Mouse (Mus musculus) c-Kit-negative CD71-positive TER-119-positive erythroid progenitor cells, embryonic 14.5 days (primary cell): Measurements from ENCODE around the gene Dlec1.

Experiments used
- DNase-seq: peaks from one replicate; pipeline ENCODE4 v3.0.0-alpha.2; 2013; ENCODE audit warnings: low read depth, low spot score

Dlec1 gene

GRCm38 (mm10) chr9:119142066-119142465 lies 39.8 kb downstream of the Dlec1 start:
- DNase-seq: no peak

- no peak for DNase-seq
These were observed 41.1 kb downstream of the Dlec1 start for GRCm38 (mm10) chr9:119143372-119143771.

GRCm38 (mm10) chr9:119144696-119145095 lies 42.4 kb downstream of the Dlec1 start:
- DNase-seq: no peak

GRCm38 (mm10) chr9:119145137-119145536 lies 42.9 kb downstream of the Dlec1 start:
- DNase-seq: no peak

GRCm38 (mm10) chr9:119145638-119146037 lies 43.4 kb downstream of the Dlec1 start:
- DNase-seq: no peak

GRCm38 (mm10) chr9:119146098-119146770 lies 44.0 kb downstream of the Dlec1 start:
- no peak for DNase-seq

GRCm38 (mm10) chr9:119149601-119150000 lies 47.3 kb downstream of the Dlec1 start:
- DNase-seq: no peak

GRCm38 (mm10) chr9:119151751-119152150 lies 49.5 kb downstream of the Dlec1 start:
- no peak for DNase-seq

- no peak for DNase-seq
These were observed 53.1 kb downstream of the Dlec1 start for GRCm38 (mm10) chr9:119155416-119155815.

- no peak for DNase-seq
These were observed 53.5 kb downstream of the Dlec1 start for GRCm38 (mm10) chr9:119155826-119156225.

GRCm38 (mm10) chr9:119156278-119157201 lies 54.3 kb downstream of the Dlec1 start, which contains the start of gene Acaa1b:
Acaa1b (minus strand) TSS chr9:119157093.
- no peak for DNase-seq

GRCm38 (mm10) chr9:119158861-119159260 lies 56.6 kb downstream of the Dlec1 start, which contains the start of gene Gm47289:
Gm47289 (plus strand) TSS chr9:119159161.
- DNase-seq: no peak

- DNase-seq: no peak
These were observed 58.4 kb downstream of the Dlec1 start for GRCm38 (mm10) chr9:119160689-119161088.

- DNase-seq: no peak
These were observed 62.5 kb downstream of the Dlec1 start for GRCm38 (mm10) chr9:119164743-119165142.

- no peak for DNase-seq
These were observed 63.3 kb downstream of the Dlec1 start for GRCm38 (mm10) chr9:119165548-119165947.

GRCm38 (mm10) chr9:119167608-119168007 lies 65.3 kb downstream of the Dlec1 start:
- no peak for DNase-seq

- no peak for DNase-seq
These were observed 77.0 kb downstream of the Dlec1 start for GRCm38 (mm10) chr9:119179292-119179691.

GRCm38 (mm10) chr9:119181241-119181728 lies 79.0 kb downstream of the Dlec1 start:
- DNase-seq: no peak

- peak; percentile 26 for DNase-seq
These were observed 90.1 kb downstream of the Dlec1 start for GRCm38 (mm10) chr9:119192202-119192990.
